Mouse (Mus musculus): ENCODE data around the gene Ndufa12. TPM values are rescaled to one million over a fixed set of nuclear protein-coding genes. Genes with fewer than 3 reads are reported as not detected.

Gene Ndufa12
- total and polyA plus RNA-seq, 3 experiments = 137 to 276 TPM; not detected in 1

- Histone ChIP-seq H3K27ac (ENCODE audit: control insufficient read depth, low read depth, low read length) (no peak overlapping the region), H3K4me3 (ENCODE audit: control insufficient read depth in 1 of 2, insufficient read depth in 1 of 2, low read depth in 2 of 2, low read length in 2 of 2) (no peak overlapping the region), H3K9ac (ENCODE audit: control insufficient read depth, low read depth, low read length, poor library complexity, severe bottlenecking) (no peak overlapping the region), H3K27me3 (ENCODE audit: control insufficient read depth in 1 of 2, insufficient read depth in 2 of 2, low read length in 2 of 2) (no peaks in the 10 kb centered on the region), H3K9me3 (replicated peaks; ENCODE audit: insufficient read depth, low read length) (no peaks in the 10 kb centered on the region), H3K36me3 (ENCODE audit: control insufficient read depth in 1 of 2, insufficient read depth in 2 of 2, low read length in 2 of 2) (no peaks in the 10 kb centered on the region), H3K79me2 (ENCODE audit: control insufficient read depth, insufficient read depth, low read length, poor library complexity) (no peaks in the 10 kb centered on the region), H3K4me1 (ENCODE audit: control insufficient read depth in 1 of 2, insufficient read depth in 2 of 2, low read length in 2 of 2) (peaks cover 0 to 3% of the 10 kb centered on the region in 2 experiments; a peak in 2 of 4 replicates)
- no peak for DNase-seq (ENCODE audit: low read depth, low spot score)
- TF ChIP-seq MEF2A (IDR thresholded peaks at IDR 0.05; ENCODE audit: extremely low read depth, insufficient replicate concordance, low read depth, low read length, poor library complexity, severe bottlenecking) (no peak), GABPA (IDR thresholded peaks at IDR 0.05; ENCODE audit: low read depth, low read length) (no peak), RCOR1 (IDR thresholded peaks at IDR 0.05; ENCODE audit: low read depth, low read length) (no peak), MXI1 (IDR thresholded peaks at IDR 0.05; ENCODE audit: low read depth, low read length) (no peak), ZMIZ1 (IDR thresholded peaks at IDR 0.05; ENCODE audit: low read depth, low read length) (no peak), MYC (IDR thresholded peaks at IDR 0.05; ENCODE audit: low read depth, low read length) (no peak), MAZ (IDR thresholded peaks at IDR 0.05; ENCODE audit: low read depth, low read length) (no peak), NRF1 (IDR thresholded peaks at IDR 0.05; ENCODE audit: insufficient read depth, low read depth, low read length, poor library complexity, severe bottlenecking) (no peak), TBP (IDR thresholded peaks at IDR 0.05; ENCODE audit: low read depth, low read length) (no peak), MAX (IDR thresholded peaks at IDR 0.05; ENCODE audit: low read length) (no peak), TAL1 (IDR thresholded peaks at IDR 0.05; ENCODE audit: low read length) (no peak), ZKSCAN1 (IDR thresholded peaks at IDR 0.05; ENCODE audit: low read depth, low read length) (no peak), ZNF384 (IDR thresholded peaks at IDR 0.05; ENCODE audit: low read depth, low read length) (no peak), JUND (IDR thresholded peaks at IDR 0.05; ENCODE audit: low read depth, low read length) (no peak), ETS1 (IDR thresholded peaks at IDR 0.05; ENCODE audit: low read depth, low read length) (no peak), SMC3 (IDR thresholded peaks at IDR 0.05; ENCODE audit: low read depth, low read length) (no peak), ELF1 (IDR thresholded peaks at IDR 0.05; ENCODE audit: low read depth, low read length) (no peak)
Measured at GRCm38 (mm10) chr10:94241346-94241745, 42.8 kb downstream of the Ndufa12 start.

DNA sequence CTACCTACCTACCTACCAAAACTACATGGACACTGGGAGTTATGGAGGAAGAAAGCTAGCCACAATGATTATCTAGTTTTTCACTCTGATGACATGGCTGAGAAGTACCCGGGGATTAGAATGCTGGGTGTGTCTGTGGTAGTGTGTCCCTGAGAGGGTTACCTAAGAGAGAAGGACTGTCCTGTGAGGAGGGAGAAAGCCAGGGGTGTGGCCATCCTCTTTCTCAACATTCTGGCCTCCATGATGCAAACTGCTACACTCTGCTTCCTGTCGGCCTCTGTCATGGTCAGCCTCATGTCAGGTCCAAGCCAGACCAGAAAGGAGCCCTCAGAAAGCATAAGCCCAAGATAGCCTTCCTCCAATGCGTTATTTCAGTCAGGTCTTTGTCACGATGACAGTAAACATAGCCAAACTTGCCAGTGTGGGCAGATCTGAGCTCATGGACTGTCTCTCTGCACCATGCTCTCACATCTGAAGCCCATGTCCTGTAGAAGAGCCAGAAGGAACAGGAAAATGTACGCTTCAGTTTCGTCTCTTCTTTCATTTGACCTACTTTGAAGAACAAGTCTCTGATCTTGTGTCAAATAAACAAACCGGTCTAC is 49.3 kb downstream of the Ndufa12 start:
- TF ChIP-seq JUND (IDR thresholded peaks at IDR 0.05; ENCODE audit: low read depth, low read length) (no peak), TBP (IDR thresholded peaks at IDR 0.05; ENCODE audit: low read depth, low read length) (no peak), E2F4 (IDR thresholded peaks at IDR 0.05; ENCODE audit: borderline replicate concordance, low read depth, low read length) (no peak), CHD1 (IDR thresholded peaks at IDR 0.05; ENCODE audit: low read depth, low read length) (no peak)
- no peaks in the 10 kb centered on the region for H3K27me3 ChIP-seq (ENCODE audit: control insufficient read depth in 1 of 2, insufficient read depth in 2 of 2, low read length in 2 of 2)
- no peak overlapping the region for H3K4me3 ChIP-seq (ENCODE audit: control insufficient read depth in 1 of 2, insufficient read depth in 1 of 2, low read depth in 2 of 2, low read length in 2 of 2)
- no peak for DNase-seq (ENCODE audit: low read depth, low spot score)
- H3K9ac ChIP-seq (ENCODE audit: control insufficient read depth, low read depth, low read length, poor library complexity, severe bottlenecking) = no peak overlapping the region
- peaks cover 0 to 11% of the 10 kb centered on the region in 2 experiments; a peak in 2 of 4 replicates for H3K36me3 ChIP-seq (ENCODE audit: control insufficient read depth in 1 of 2, insufficient read depth in 2 of 2, low read length in 2 of 2)
- peaks cover 10 to 13% of the 10 kb centered on the region in 2 experiments for H3K4me1 ChIP-seq (ENCODE audit: control insufficient read depth in 1 of 2, insufficient read depth in 2 of 2, low read length in 2 of 2)
- no peaks in the 10 kb centered on the region for H3K9me3 ChIP-seq (replicated peaks; ENCODE audit: insufficient read depth, low read length)
- peak overlapping the region; percentile 1; the same call in 1 of the 2 replicates for H3K27ac ChIP-seq (ENCODE audit: control insufficient read depth, low read depth, low read length)
- H3K79me2 ChIP-seq (ENCODE audit: control insufficient read depth, insufficient read depth, low read length, poor library complexity) = no peaks in the 10 kb centered on the region

All from MEL (cell line).